Mouse (Mus musculus) E14TG2a.4 (cell line): ENCODE data around the gene Spata31d1a.

Experiments
- CTCF ChIP-seq: conservative IDR thresholded peaks from 2 replicates; pipeline ENCODE4 v1.5.1; 2014; ENCODE audit warnings: low read length
- NANOG ChIP-seq: IDR thresholded peaks from 2 replicates; pipeline ENCODE4 v1.6.1; 2014; ENCODE audit warnings: borderline replicate concordance, low read length, mixed read lengths
- POU5F1 ChIP-seq: IDR thresholded peaks from 2 replicates; pipeline ENCODE4 v1.6.1; 2014; ENCODE audit warnings: low read length, borderline replicate concordance

DNA sequence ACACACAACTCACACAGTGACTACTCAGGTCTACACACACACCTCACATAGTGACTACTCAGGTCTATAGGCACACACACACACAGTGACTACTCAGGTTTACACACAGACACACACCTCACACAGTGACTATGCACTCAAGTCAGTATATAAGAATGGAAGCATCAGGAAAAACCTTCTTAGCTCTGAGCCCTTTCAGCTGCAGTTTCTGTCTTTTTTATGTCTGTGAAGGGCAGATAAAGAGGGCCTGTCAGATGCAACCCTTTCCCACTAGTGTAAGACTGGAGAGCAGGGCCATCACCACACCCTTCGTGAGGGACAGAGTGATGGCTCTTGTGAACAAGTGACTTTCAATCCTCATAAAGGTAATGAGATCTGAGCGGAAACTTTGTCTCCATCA, 28.3 kb upstream of the Spata31d1a start:
- no peak for TF ChIP-seq CTCF
- no peak for TF ChIP-seq POU5F1
- TF ChIP-seq NANOG = no peak
